Mouse (Mus musculus) myocyte (in vitro differentiated cells): ENCODE data around the gene Gck. TPM values are rescaled to one million over a fixed set of nuclear protein-coding genes. Genes with fewer than 3 reads are reported as not detected.
A peak's percentile ranks its signal among the peaks of the same experiment; 100 is the strongest.

ENCODE experiments used
- H3K27me3 ChIP-seq: one replicate; pipeline ENCODE4 v1.6.1; 2011; ENCODE audit not compliant: control insufficient read depth, insufficient read depth, insufficient read length
- H3K36me3 ChIP-seq: one replicate; pipeline ENCODE4 v1.6.1; 2011; ENCODE audit not compliant: control insufficient read depth, insufficient read depth
- H3K4me2 ChIP-seq: one replicate; pipeline ENCODE4 v1.6.1; 2011; ENCODE audit warnings: low read depth, control low read depth
- H3K4me3 ChIP-seq: one replicate; pipeline ENCODE4 v1.5.1; 2011; ENCODE audit warnings: mild to moderate bottlenecking, control low read depth, moderate library complexity
- H3K79me2 ChIP-seq: one replicate; pipeline ENCODE4 v1.6.1; 2011; ENCODE audit not compliant: control insufficient read depth, insufficient read depth
- H3ac ChIP-seq: one replicate; pipeline ENCODE4 v1.6.1; 2011; ENCODE audit not compliant: control insufficient read depth, insufficient read length
- CEBPB ChIP-seq: IDR thresholded peaks from 2 replicates; pipeline ENCODE4 v1.6.1; 2011; ENCODE audit warnings: mild to moderate bottlenecking, moderate library complexity; ENCODE audit not compliant: poor library complexity, insufficient read depth, severe bottlenecking
- E2F4 ChIP-seq: IDR thresholded peaks from one replicate; pipeline ENCODE4 v1.6.1; 2011; ENCODE audit warnings: mild to moderate bottlenecking, control low read depth, moderate library complexity; ENCODE audit not compliant: insufficient read depth
- MAX ChIP-seq: IDR thresholded peaks from one replicate; pipeline ENCODE4 v1.6.1; 2011; ENCODE audit warnings: low read depth, mild to moderate bottlenecking, control low read depth
- MYOD1 ChIP-seq, 3 experiments: IDR thresholded peaks; one replicate each; pipeline ENCODE4 v1.6.1; 2011; ENCODE audit warnings: control low read depth in 2 of 3, low read depth in 2 of 3, mild to moderate bottlenecking in 2 of 3, moderate library complexity in 1 of 3; ENCODE audit not compliant: insufficient read length in 2 of 3, control insufficient read depth in 1 of 3
- MYOG ChIP-seq, 3 experiments: IDR thresholded peaks; one replicate each; pipeline ENCODE4 v1.6.1; 2011; ENCODE audit warnings: control low read depth in 2 of 3, low read depth in 2 of 3, mild to moderate bottlenecking in 2 of 3; ENCODE audit not compliant: insufficient read length in 2 of 3, control insufficient read depth in 1 of 3, insufficient read depth in 1 of 3
- POLR2A ChIP-seq: IDR thresholded peaks from one replicate; pipeline ENCODE4 v1.6.1; 2011; ENCODE audit warnings: low read depth, mild to moderate bottlenecking, control low read depth, moderate library complexity; ENCODE audit not compliant: insufficient read length
- POLR2AphosphoS2 ChIP-seq: IDR thresholded peaks from one replicate; pipeline ENCODE4 v1.6.1; 2011; ENCODE audit warnings: low read depth, control low read depth; ENCODE audit not compliant: insufficient read length
- REST ChIP-seq: IDR thresholded peaks from one replicate; pipeline ENCODE4 v1.6.1; 2011; ENCODE audit warnings: mild to moderate bottlenecking, control low read depth, moderate library complexity; ENCODE audit not compliant: insufficient read depth, insufficient read length
- SRF ChIP-seq: IDR thresholded peaks from one replicate; pipeline ENCODE4 v1.6.1; 2011; ENCODE audit warnings: low read depth; ENCODE audit not compliant: control insufficient read depth, insufficient read length
- TCF12 ChIP-seq: IDR thresholded peaks from one replicate; pipeline ENCODE4 v1.6.1; 2011; ENCODE audit warnings: mild to moderate bottlenecking, control low read depth; ENCODE audit not compliant: poor library complexity, insufficient read depth, severe bottlenecking
- TCF3 ChIP-seq: IDR thresholded peaks from one replicate; pipeline ENCODE4 v1.6.1; 2011; ENCODE audit warnings: low read depth, control low read depth; ENCODE audit not compliant: insufficient read length
- USF1 ChIP-seq: IDR thresholded peaks from one replicate; pipeline ENCODE4 v1.6.1; 2011; ENCODE audit warnings: low read depth, mild to moderate bottlenecking, control low read depth, moderate library complexity
- polyA plus RNA-seq: library from polyadenylated mRNA; unstranded; fragments of >200 nt; fragmentation: generic; extraction: Trizol; gene quantifications from one replicate; pipeline ENCODE4 v1.2.1, GENCODE M21; 2012; ENCODE audit warnings: missing spikeins

Gck gene
- polyA plus RNA-seq, 1 experiment = 0.07 TPM

DNA sequence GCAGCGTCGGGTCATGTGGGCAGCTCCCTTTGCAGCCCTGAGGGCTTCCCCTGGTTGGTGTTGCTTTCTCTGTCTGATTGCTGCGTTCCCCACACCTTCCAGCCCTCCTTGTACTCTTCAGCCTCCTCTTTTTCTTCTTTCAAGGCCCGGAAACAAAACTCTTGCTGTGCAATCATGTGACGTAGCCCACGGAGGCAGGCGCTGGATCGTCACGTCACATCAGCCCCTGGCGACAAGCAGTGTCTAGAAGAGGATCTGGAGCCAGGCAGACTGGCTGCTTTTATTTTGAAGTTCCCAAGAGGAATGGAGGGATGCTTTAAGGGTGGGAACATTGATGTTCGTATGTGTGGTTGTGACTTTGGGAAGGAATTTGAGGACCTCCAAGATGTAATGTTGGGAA, 16.0 kb upstream of the Gck start:
- TF ChIP-seq CEBPB (no peak), REST (no peak), MYOD1 (IDR thresholded peaks at IDR 0.05; ENCODE audit: control insufficient read depth in 1 of 3, insufficient read length in 2 of 3, low read depth in 2 of 3) (no peak)
- Histone ChIP-seq H3K36me3 (peaks cover 47% of the 10 kb centered on the region), H3ac (no peak overlapping the region), H3K4me2 (no peak overlapping the region), H3K4me3 (no peak overlapping the region), H3K79me2 (no peaks in the 10 kb centered on the region), H3K27me3 (no peaks in the 10 kb centered on the region)

DNA sequence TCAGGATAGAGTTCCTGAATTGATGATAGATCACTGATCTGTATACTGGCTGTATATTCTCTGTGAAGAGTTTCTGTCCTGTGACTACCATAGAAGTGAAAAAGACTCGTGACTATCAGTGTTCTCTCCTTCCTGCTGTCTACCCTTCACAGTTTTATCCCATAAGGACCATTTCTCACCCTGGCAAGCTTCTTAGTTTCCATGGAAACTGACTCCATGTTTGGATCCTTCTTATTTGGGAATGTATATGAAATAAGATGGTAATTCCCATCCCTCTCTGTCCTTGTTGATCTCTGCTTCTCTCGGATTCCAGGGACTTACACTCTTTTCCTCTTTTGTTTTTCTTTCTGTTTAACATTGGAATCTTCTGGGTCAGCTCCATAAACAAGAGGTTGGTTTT, 10.2 kb upstream of the Gck start:
- Histone ChIP-seq H3K36me3 (peaks cover 40% of the 10 kb centered on the region), H3K79me2 (peaks cover 37% of the 10 kb centered on the region), H3K27me3 (no peaks in the 10 kb centered on the region), H3K4me2 (no peak overlapping the region), H3K4me3 (no peak overlapping the region), H3ac (no peak overlapping the region)
- no peak for TF ChIP-seq MYOD1 (IDR thresholded peaks at IDR 0.05; ENCODE audit: control insufficient read depth in 1 of 3, insufficient read length in 2 of 3, low read depth in 2 of 3)
- no peak for TF ChIP-seq SRF
- TF ChIP-seq CEBPB = no peak
- TF ChIP-seq TCF3 = no peak
- TF ChIP-seq REST = no peak
- TF ChIP-seq POLR2AphosphoS2 = no peak
- no peak for TF ChIP-seq TCF12
- TF ChIP-seq MAX = no peak
- no peak for TF ChIP-seq MYOG (IDR thresholded peaks at IDR 0.05; ENCODE audit: control insufficient read depth in 1 of 3, insufficient read depth in 1 of 3, insufficient read length in 2 of 3, low read depth in 2 of 3)
- no peak for TF ChIP-seq POLR2A
- no peak for TF ChIP-seq USF1
- no peak for TF ChIP-seq E2F4

DNA sequence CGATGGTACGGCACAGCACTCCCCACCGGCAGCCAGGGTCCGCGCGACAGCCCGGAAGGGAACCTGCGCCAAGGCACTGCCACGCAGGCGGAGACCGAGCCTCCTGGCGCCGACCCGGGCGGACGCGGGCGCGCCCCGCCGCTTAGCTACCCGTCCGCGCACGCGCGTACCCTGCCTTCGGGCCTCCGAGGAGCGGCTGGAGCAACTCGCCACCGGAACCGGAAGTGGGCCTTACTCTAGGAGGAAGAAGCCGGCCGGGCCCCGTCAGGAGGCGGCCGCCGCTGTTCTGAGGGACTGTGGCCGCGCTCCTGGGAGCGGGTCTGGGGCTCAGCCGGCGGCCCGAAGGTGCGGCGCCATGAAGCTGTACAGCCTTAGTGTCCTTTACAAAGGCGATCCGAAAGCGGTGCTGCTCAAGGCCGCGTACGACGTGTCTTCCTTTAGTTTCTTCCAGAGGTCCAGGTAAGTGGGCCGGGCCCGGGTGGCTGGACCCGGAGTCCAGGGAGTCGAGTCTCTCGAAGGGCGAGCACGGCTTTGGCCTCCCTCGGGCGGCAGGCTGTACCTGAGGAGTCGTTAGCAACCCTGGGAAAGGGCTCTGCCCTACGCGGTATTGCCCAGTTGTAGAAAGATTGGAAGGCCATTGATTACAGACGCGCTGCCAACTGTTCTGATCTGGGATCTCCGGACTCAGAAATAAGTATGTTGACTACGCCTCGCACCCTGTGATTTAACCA, 5.8 kb upstream of the Gck start, which contains the start of gene Ykt6:
Ykt6 (plus strand) TSS at position 148 of the 731 bp plus-strand sequence.
- peaks cover 3% of the 10 kb centered on the region for H3K36me3 ChIP-seq
- H3K4me2 ChIP-seq = peak within 1 kb of the TSS; percentile 99
- peak within 1 kb of the TSS; percentile 84 for H3K4me3 ChIP-seq
- no peak for TF ChIP-seq MYOD1 (IDR thresholded peaks at IDR 0.05; ENCODE audit: control insufficient read depth in 1 of 3, insufficient read length in 2 of 3, low read depth in 2 of 3)
- TF ChIP-seq POLR2AphosphoS2 = peak; percentile 93
- TF ChIP-seq POLR2A = peak; percentile 98
- TF ChIP-seq MAX = no peak
- H3ac ChIP-seq = peak within 1 kb of the TSS; percentile 85
- no peaks in the 10 kb centered on the region for H3K27me3 ChIP-seq
- H3K79me2 ChIP-seq = peaks cover 37% of the 10 kb centered on the region

DNA sequence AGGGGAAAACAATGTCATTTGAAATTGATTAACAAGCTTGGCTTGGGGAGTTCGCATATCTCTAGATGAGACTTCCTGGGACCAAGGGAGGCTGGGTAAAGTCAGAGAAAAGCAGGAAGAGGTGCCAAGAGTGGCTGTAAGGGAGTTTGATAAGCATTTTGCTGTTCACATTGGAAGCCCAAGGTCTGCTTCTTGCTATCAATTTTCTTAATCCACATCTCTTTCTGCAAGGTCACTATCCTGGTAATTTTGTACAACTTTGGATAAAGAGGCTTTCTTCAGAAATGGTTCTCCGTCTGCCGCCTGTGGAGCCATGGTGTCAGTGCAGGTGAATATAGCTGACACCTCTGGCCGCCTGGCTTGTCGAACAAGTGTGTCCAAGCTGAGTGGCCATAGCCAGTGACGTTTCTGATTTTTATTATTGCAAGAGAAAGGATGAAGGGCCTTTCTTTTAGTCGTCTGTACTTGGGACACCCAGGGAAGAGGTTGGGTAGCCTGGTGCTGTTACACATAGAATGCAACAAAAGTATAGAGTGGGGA, 5.2 kb upstream of the Gck start:
- Histone ChIP-seq H3K4me2 (peak overlapping the region; percentile 99), H3K4me3 (peak overlapping the region; percentile 84), H3K36me3 (no peaks in the 10 kb centered on the region), H3K27me3 (peaks cover 1% of the 10 kb centered on the region), H3ac (peak overlapping the region; percentile 85), H3K79me2 (peaks cover 37% of the 10 kb centered on the region)
- no peak for TF ChIP-seq TCF12
- no peak for TF ChIP-seq TCF3
- TF ChIP-seq POLR2AphosphoS2 = no peak
- TF ChIP-seq MYOG (IDR thresholded peaks at IDR 0.05; ENCODE audit: control insufficient read depth in 1 of 3, insufficient read depth in 1 of 3, insufficient read length in 2 of 3, low read depth in 2 of 3) = no peak
- TF ChIP-seq MYOD1 (IDR thresholded peaks at IDR 0.05; ENCODE audit: control insufficient read depth in 1 of 3, insufficient read length in 2 of 3, low read depth in 2 of 3) = no peak
- TF ChIP-seq POLR2A = no peak
- no peak for TF ChIP-seq CEBPB
- TF ChIP-seq USF1 = no peak
- no peak for TF ChIP-seq SRF
- no peak for TF ChIP-seq E2F4
- TF ChIP-seq MAX = no peak
- no peak for TF ChIP-seq REST

DNA sequence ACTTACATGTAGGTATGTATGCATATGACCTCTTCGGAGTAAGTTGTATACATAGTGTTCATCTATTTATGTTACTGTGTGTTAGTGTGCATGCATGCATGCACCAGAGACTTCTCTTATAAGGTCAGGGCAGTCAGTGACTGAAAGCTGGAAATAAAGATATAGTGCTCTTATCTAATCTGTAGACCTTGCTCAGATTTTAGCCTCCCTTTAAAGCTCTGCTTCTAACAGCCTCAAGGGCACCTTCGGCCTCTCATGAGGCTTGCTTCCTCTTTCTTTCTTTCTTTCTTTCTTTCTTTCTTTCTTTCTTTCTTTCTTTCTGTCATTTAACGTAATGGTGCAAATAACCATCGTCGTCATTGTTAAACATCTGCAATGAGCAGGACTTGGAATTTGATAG, 4.6 kb upstream of the Gck start:
- no peak overlapping the region for H3K4me2 ChIP-seq

More for the DNA sequence above, 4.6 kb upstream of the Gck start:
- Histone ChIP-seq H3K79me2 (peaks cover 37% of the 10 kb centered on the region), H3K27me3 (peaks cover 7% of the 10 kb centered on the region), H3K4me3 (peak overlapping the region; percentile 84), H3ac (no peak overlapping the region), H3K36me3 (no peaks in the 10 kb centered on the region)
- TF ChIP-seq SRF = no peak
- TF ChIP-seq POLR2AphosphoS2 = no peak
- no peak for TF ChIP-seq USF1
- no peak for TF ChIP-seq POLR2A
- no peak for TF ChIP-seq REST
- no peak for TF ChIP-seq TCF3
- no peak for TF ChIP-seq MAX
- TF ChIP-seq MYOG (IDR thresholded peaks at IDR 0.05; ENCODE audit: control insufficient read depth in 1 of 3, insufficient read depth in 1 of 3, insufficient read length in 2 of 3, low read depth in 2 of 3) = no peak
- no peak for TF ChIP-seq E2F4
- no peak for TF ChIP-seq TCF12
- TF ChIP-seq MYOD1 (IDR thresholded peaks at IDR 0.05; ENCODE audit: control insufficient read depth in 1 of 3, insufficient read length in 2 of 3, low read depth in 2 of 3) = no peak
- no peak for TF ChIP-seq CEBPB
